Mouse (Mus musculus): Measurements from ENCODE around the gene Cbx1.
A peak's percentile ranks its signal among the peaks of the same experiment; 100 is the strongest.

- TF ChIP-seq POLR2A (IDR thresholded peaks at IDR 0.05; ENCODE audit: insufficient read depth, low read depth, low read length) (peak; percentile 54; the same call in 1 of the 2 replicates), CTCF (IDR thresholded peaks at IDR 0.05; ENCODE audit: insufficient read depth, low read depth, low read length) (peak; percentile 32; the same call in 1 of the 2 replicates)
Observed at GRCm38 (mm10) chr11:96776968-96777962, 11.7 kb upstream of the Cbx1 start, which contains the start of gene Snx11.
